Mouse (Mus musculus): ENCODE measurements around the gene Gp9. TPM values are rescaled to one million over a fixed set of nuclear protein-coding genes. Genes with fewer than 3 reads are reported as not detected.

Gene Gp9
- polyA plus RNA-seq, 1 experiment from 2014 or later: 3.3 TPM

GRCm38 (mm10) chr6:87811675-87812338 lies 33.9 kb downstream of the Gp9 start, which contains the start of gene Rab43:
TSS of gene Rab43 (minus strand) at chr6:87812164.
- DNase-seq (ENCODE audit: low spot score): peak; percentile 96
- Histone ChIP-seq H3K9ac (ENCODE audit: low read length) (peak within 1 kb of the TSS; percentile 71), H3K4me3 (ENCODE audit: low read depth, low read length) (peak within 1 kb of the TSS; percentile 84), H3K27ac (ENCODE audit: low read depth) (peak within 1 kb of the TSS; percentile 80), H3K36me3 (ENCODE audit: control insufficient read depth, insufficient read depth, low read length) (peaks cover 18% of the 10 kb centered on the region), H3K27me3 (replicated peaks; ENCODE audit: control insufficient read depth, insufficient read depth, low read length) (no peaks in the 10 kb centered on the region), H3K4me2 (ENCODE audit: low read length) (peak within 1 kb of the TSS; percentile 90), H3K9me3 (ENCODE audit: control insufficient read depth, low read length) (no peaks in the 10 kb centered on the region), H3K4me1 (replicated peaks; ENCODE audit: control insufficient read depth, insufficient read depth, low read length) (peaks cover 12% of the 10 kb centered on the region)
- ATAC-seq (replicated peaks; ENCODE audit: low FRiP score, low TSS enrichment, low read depth): peak; percentile 97
- under 1% methylated on average over 44 of the region's 56 CpGs for WGBS

GRCm38 (mm10) chr6:87812656-87813055 lies 34.8 kb downstream of the Gp9 start:
- H3K27ac ChIP-seq (ENCODE audit: low read depth): no peak overlapping the region
- H3K36me3 ChIP-seq (ENCODE audit: control insufficient read depth, insufficient read depth, low read length): peaks cover 27% of the 10 kb centered on the region
- H3K4me2 ChIP-seq (ENCODE audit: low read length): peak overlapping the region; percentile 90
- peaks cover 10% of the 10 kb centered on the region for H3K4me1 ChIP-seq (replicated peaks; ENCODE audit: control insufficient read depth, insufficient read depth, low read length)
- no peaks in the 10 kb centered on the region for H3K9me3 ChIP-seq (ENCODE audit: control insufficient read depth, low read length)
- WGBS: 85% methylated on average over 1 of the region's 1 CpGs
- ATAC-seq (replicated peaks; ENCODE audit: low FRiP score, low TSS enrichment, low read depth) (no peak), DNase-seq (ENCODE audit: low spot score) (no peak)
- H3K27me3 ChIP-seq (replicated peaks; ENCODE audit: control insufficient read depth, insufficient read depth, low read length): no peaks in the 10 kb centered on the region
- peak overlapping the region; percentile 84; the same call in 1 of the 2 replicates for H3K4me3 ChIP-seq (ENCODE audit: low read depth, low read length)
- no peak overlapping the region for H3K9ac ChIP-seq (ENCODE audit: low read length)

DNA sequence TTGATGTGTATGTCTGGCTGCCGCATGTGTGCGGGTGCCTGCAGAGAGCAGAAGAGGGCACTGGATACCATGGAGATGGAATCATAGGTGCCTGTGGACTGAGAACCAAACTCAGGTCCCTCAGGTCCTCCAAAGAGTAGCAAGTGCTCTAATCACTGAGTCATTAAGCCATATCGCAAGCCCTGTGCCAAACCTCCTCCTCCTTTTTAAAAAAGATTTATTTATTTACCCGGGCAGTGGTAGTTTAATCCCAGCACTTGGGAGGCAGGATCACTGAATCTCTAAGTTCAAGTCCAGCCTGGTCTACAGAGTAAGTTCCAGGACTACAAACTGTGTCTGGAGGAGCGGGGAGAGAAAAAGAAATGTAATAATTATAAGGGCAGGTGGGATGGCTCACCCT lies 36.6 kb downstream of the Gp9 start:
- peaks cover 45% of the 10 kb centered on the region for H3K36me3 ChIP-seq (ENCODE audit: control insufficient read depth, insufficient read depth, low read length)
- no peaks in the 10 kb centered on the region for H3K27me3 ChIP-seq (replicated peaks; ENCODE audit: control insufficient read depth, insufficient read depth, low read length)
- no peak overlapping the region for H3K4me2 ChIP-seq (ENCODE audit: low read length)
- ATAC-seq (replicated peaks; ENCODE audit: low FRiP score, low TSS enrichment, low read depth) (no peak), DNase-seq (ENCODE audit: low spot score) (no peak)
- WGBS: 90% methylated on average over 5 of the region's 5 CpGs
- no peak overlapping the region for H3K27ac ChIP-seq (ENCODE audit: low read depth)
- no peak overlapping the region for H3K4me3 ChIP-seq (ENCODE audit: low read depth, low read length)
- H3K9me3 ChIP-seq (ENCODE audit: control insufficient read depth, low read length): no peaks in the 10 kb centered on the region
- peaks cover 10% of the 10 kb centered on the region for H3K4me1 ChIP-seq (replicated peaks; ENCODE audit: control insufficient read depth, insufficient read depth, low read length)
- no peak overlapping the region for H3K9ac ChIP-seq (ENCODE audit: low read length)

DNA sequence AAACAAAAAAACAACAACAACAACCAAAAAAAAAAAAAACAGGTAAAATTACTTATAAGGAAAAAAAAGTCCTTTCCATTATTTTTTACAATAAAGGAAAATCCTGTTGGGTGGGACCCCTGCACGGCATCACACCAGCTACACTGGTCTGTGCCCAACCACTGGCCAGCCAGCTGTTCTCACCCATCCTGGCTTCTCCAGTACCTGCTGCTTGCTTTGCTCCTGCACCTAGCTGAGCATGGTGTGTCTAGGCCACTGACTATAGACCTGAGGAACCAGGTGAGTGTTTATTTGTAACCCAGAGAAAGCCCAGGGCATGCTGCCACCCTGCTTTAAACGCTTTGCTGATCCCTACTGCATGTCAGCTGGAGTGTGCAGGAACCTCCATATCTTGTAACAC lies 42.5 kb downstream of the Gp9 start:
- Histone ChIP-seq H3K9ac (ENCODE audit: low read length) (no peak overlapping the region), H3K4me2 (ENCODE audit: low read length) (no peak overlapping the region), H3K9me3 (ENCODE audit: control insufficient read depth, low read length) (no peaks in the 10 kb centered on the region), H3K27me3 (replicated peaks; ENCODE audit: control insufficient read depth, insufficient read depth, low read length) (no peaks in the 10 kb centered on the region), H3K4me1 (replicated peaks; ENCODE audit: control insufficient read depth, insufficient read depth, low read length) (no peaks in the 10 kb centered on the region), H3K36me3 (ENCODE audit: control insufficient read depth, insufficient read depth, low read length) (peaks cover 97% of the 10 kb centered on the region), H3K27ac (ENCODE audit: low read depth) (no peak overlapping the region), H3K4me3 (ENCODE audit: low read depth, low read length) (no peak overlapping the region)
- no peak for DNase-seq (ENCODE audit: low spot score)
- ATAC-seq (replicated peaks; ENCODE audit: low FRiP score, low TSS enrichment, low read depth): no peak
- 95% methylated on average over 2 of the region's 2 CpGs for WGBS

Other genes with a start within 250 kb of the Gp9 start
- gene Arhgap25, start 244.8 kb upstream of the Gp9 start, polyA plus RNA-seq (2014; fragmentation: Nextera tagmentation; extraction: Ambion mirVana): 2.7 and 3.0 TPM in 2 replicates
- 2.1 and 2.5 TPM in 2 replicates for gene Prokr1, start 187.3 kb upstream of the Gp9 start, polyA plus RNA-seq (2014; fragmentation: Nextera tagmentation; extraction: Ambion mirVana)
- gene Aplf, start 105.9 kb upstream of the Gp9 start, polyA plus RNA-seq (2014; fragmentation: Nextera tagmentation; extraction: Ambion mirVana): 15.0 TPM in 2 replicates
- gene Efcc1, start 47.2 kb upstream of the Gp9 start, polyA plus RNA-seq (2014; fragmentation: Nextera tagmentation; extraction: Ambion mirVana): 0.59 and 1.4 TPM in 2 replicates
- gene Rab43, start 34.1 kb downstream of the Gp9 start, polyA plus RNA-seq (2014; fragmentation: Nextera tagmentation; extraction: Ambion mirVana): 9.8 and 11.7 TPM in 2 replicates
- gene Gm45140, start 57.7 kb downstream of the Gp9 start, polyA plus RNA-seq (2014; fragmentation: Nextera tagmentation; extraction: Ambion mirVana): 2.6 and 3.7 TPM in 2 replicates
- 51.0 and 52.3 TPM in 2 replicates for gene Isy1, start 60.7 kb downstream of the Gp9 start, polyA plus RNA-seq (2014; fragmentation: Nextera tagmentation; extraction: Ambion mirVana)
- gene Cnbp, start 73.0 kb downstream of the Gp9 start, polyA plus RNA-seq (2014; fragmentation: Nextera tagmentation; extraction: Ambion mirVana): 1,199 and 1,261 TPM in 2 replicates
- 170 and 172 TPM in 2 replicates for gene Copg1, start 109.7 kb downstream of the Gp9 start, polyA plus RNA-seq (2014; fragmentation: Nextera tagmentation; extraction: Ambion mirVana)
- 45.1 and 46.1 TPM in 2 replicates for gene Hmces, start 135.9 kb downstream of the Gp9 start, polyA plus RNA-seq (2014; fragmentation: Nextera tagmentation; extraction: Ambion mirVana)
- gene H1fx, start 203.6 kb downstream of the Gp9 start, polyA plus RNA-seq (2014; fragmentation: Nextera tagmentation; extraction: Ambion mirVana): 18.5 and 21.1 TPM in 2 replicates